Mouse (Mus musculus) heart, embryonic 10.5 days (tissue): ENCODE data around the gene Clip1. TPM values are rescaled to one million over a fixed set of nuclear protein-coding genes. Genes with fewer than 3 reads are reported as not detected.

Source experiments
- DNase-seq: peaks from one replicate; pipeline ENCODE4 v3.0.0-alpha.2; 2017; ENCODE audit warnings: low spot score
- H3K27ac ChIP-seq: fragments of 300-500 bp; sonication (generic); 2 replicates; pipeline ENCODE4 v1.5.1; 2016; ENCODE audit warnings: mild to moderate bottlenecking
- H3K27me3 ChIP-seq: fragments of 300-500 bp; sonication (generic); 2 replicates; pipeline ENCODE4 v1.6.1; 2016; ENCODE audit warnings: mild to moderate bottlenecking; ENCODE audit not compliant: poor library complexity, insufficient read depth, severe bottlenecking
- H3K36me3 ChIP-seq: fragments of 300-500 bp; sonication (generic); 2 replicates; pipeline ENCODE4 v1.6.1; 2016; ENCODE audit warnings: mild to moderate bottlenecking, moderate library complexity
- H3K4me1 ChIP-seq: fragments of 300-500 bp; sonication (generic); 2 replicates; pipeline ENCODE4 v1.6.1; 2016; ENCODE audit warnings: mild to moderate bottlenecking
- H3K4me3 ChIP-seq: fragments of 300-500 bp; sonication (generic); 2 replicates; pipeline ENCODE4 v1.5.1; 2016; ENCODE audit warnings: mild to moderate bottlenecking, moderate library complexity
- H3K9me3 ChIP-seq: fragments of 300-500 bp; sonication (generic); 2 replicates; pipeline ENCODE4 v1.6.1; 2016; ENCODE audit warnings: mild to moderate bottlenecking, moderate library complexity
- WGBS: fragments of 180-500 bp; shearing (Covaris S2); methylation state at CpG from one replicate; pipeline ENCODE4 v1.1.7; 2016; 5-methylcytosine and 5-hydroxymethylcytosine counted together
- polyA plus RNA-seq: library from polyadenylated mRNA; unstranded; fragments of >200 nt; fragmentation: Nextera tagmentation; extraction: Ambion mirVana; gene quantifications from 2 replicates; pipeline ENCODE4 v1.2.1, GENCODE M21; 2016

Clip1 gene
- polyA plus RNA-seq, 1 experiment from 2014 or later, result 49.1 TPM

DNA sequence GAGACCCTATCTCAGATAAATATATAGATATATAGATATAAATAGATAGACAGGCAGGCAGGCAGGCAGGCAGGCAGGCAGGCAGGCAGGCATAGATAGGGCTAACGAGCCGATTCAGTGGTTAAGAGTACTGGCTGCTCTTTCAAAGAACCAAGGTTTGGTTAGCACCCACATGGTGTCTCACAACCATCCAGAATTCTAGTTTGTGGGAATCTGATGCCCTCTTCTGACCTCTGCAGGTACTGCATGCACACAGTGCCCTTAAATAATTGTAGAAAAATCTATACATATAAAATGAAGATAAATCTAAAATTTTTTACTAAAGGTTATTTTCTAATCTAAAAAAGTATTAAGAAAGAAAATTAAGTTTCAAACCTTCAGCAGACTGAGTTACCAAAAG, 65.9 kb downstream of the Clip1 start:
- Histone ChIP-seq H3K4me3 (no peak overlapping the region), H3K27ac (no peak overlapping the region), H3K9me3 (no peaks in the 10 kb centered on the region), H3K36me3 (peaks cover 61% of the 10 kb centered on the region), H3K27me3 (no peaks in the 10 kb centered on the region), H3K4me1 (no peaks in the 10 kb centered on the region)
- WGBS, result 77% methylated on average over 2 of the region's 2 CpGs
- DNase-seq, result no peak

DNA sequence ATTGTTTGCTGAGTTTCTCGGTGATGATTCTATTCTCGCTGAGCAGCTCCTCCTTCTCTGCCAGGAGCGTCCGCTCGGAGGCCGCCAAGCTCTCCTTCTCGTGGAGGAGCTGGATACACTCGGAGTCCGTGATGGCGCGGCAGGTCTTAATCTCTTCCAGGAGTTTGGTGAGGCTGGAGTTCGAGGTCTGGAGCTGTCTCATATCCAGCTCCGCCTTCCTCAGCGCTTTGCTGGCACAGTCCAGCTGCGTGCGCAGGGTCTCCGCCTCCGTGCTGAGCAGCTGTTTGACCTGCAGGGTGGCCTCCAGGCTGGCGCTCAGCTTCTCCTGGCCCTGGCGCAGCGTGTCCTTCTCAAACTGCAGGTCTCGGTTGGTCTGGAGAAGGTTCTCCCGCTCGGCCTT, 70.2 kb downstream of the Clip1 start:
- H3K4me1 ChIP-seq, result no peaks in the 10 kb centered on the region
- no peak overlapping the region for H3K4me3 ChIP-seq
- H3K9me3 ChIP-seq, result no peaks in the 10 kb centered on the region
- H3K27ac ChIP-seq, result no peak overlapping the region
- WGBS, result 89% methylated on average over 24 of the region's 24 CpGs
- no peak for DNase-seq
- H3K36me3 ChIP-seq, result peaks cover 58% of the 10 kb centered on the region
- H3K27me3 ChIP-seq, result no peaks in the 10 kb centered on the region

DNA sequence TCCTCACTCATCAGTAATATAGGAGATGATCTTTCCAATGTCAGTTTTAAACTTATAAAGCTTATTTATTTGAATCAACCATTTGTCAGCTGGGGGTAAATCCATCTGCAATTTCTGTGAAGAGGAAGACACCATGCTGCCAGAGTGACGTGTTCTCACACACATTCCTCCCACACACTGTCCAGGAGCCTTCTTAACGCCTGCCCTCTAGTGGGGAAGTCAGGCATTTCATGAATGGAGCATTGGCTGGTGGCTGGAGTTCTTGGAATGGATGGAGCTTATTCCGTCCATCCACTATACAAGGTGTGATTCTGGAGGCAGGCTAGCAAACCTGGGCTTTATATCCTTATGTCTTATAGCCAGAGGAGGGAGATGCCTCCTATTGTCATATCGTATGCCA, 74.6 kb downstream of the Clip1 start:
- Histone ChIP-seq H3K4me1 (peaks cover 9% of the 10 kb centered on the region; the same call in 1 of the 2 replicates), H3K9me3 (no peaks in the 10 kb centered on the region), H3K4me3 (no peak overlapping the region), H3K36me3 (peaks cover 76% of the 10 kb centered on the region), H3K27me3 (no peaks in the 10 kb centered on the region), H3K27ac (no peak overlapping the region)
- WGBS, result 26% methylated on average over 4 of the region's 4 CpGs
- DNase-seq, result peak; percentile 86

DNA sequence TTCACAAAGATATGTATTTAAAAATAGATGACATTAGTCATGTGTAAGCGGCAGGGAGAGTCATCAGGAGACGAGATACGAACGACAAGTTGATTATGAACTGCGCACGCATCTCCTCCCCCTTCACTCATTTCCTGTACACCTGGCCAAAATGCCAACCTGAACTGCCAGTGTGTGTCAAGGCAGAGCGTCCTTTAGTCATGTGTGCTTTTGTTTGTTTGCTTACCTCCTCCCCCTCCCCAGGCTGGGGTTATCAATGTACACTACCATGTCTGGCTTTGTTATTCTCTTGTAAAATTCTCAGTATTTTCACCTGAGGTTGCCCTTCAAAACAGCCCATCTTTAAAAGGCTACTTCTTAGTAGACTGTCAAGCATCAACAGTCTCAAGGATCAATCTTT, 75.0 kb downstream of the Clip1 start:
- 97% methylated on average over 7 of the region's 7 CpGs for WGBS
- H3K27ac ChIP-seq, result no peak overlapping the region
- no peaks in the 10 kb centered on the region for H3K9me3 ChIP-seq
- peaks cover 9% of the 10 kb centered on the region; the same call in 1 of the 2 replicates for H3K4me1 ChIP-seq
- DNase-seq, result no peak
- H3K36me3 ChIP-seq, result peaks cover 72% of the 10 kb centered on the region
- H3K4me3 ChIP-seq, result no peak overlapping the region
- H3K27me3 ChIP-seq, result no peaks in the 10 kb centered on the region

DNA sequence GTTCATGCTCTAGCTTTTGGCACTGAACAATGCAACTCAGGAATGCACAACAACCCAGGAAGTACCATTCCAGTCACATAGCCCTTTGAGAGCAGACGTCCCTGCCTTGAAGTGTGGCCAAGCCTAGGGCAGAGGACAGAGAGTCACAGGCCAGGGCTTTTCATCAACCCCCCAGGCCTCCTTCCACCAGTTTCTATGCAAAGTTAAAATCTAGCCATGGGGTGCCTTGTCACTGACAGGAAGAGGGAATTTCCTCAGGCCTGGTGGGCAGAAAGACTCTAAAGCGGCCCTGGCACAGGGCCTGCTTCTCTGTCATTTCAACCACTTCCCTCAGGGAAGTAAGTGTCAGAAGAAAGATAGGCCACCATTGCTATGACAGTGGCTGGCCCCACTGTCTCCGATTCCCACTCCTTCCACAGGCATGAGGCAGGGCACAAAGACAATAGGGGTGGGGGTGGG, 77.2 kb downstream of the Clip1 start:
- peak overlapping the region; percentile 4; the same call in 1 of the 2 replicates for H3K27ac ChIP-seq
- no peak overlapping the region for H3K4me3 ChIP-seq
- WGBS, result 59% methylated on average over 3 of the region's 3 CpGs
- peaks cover 66% of the 10 kb centered on the region for H3K36me3 ChIP-seq
- DNase-seq, result no peak
- no peaks in the 10 kb centered on the region for H3K9me3 ChIP-seq
- no peaks in the 10 kb centered on the region for H3K27me3 ChIP-seq
- peaks cover 20% of the 10 kb centered on the region; the same call in 1 of the 2 replicates for H3K4me1 ChIP-seq

DNA sequence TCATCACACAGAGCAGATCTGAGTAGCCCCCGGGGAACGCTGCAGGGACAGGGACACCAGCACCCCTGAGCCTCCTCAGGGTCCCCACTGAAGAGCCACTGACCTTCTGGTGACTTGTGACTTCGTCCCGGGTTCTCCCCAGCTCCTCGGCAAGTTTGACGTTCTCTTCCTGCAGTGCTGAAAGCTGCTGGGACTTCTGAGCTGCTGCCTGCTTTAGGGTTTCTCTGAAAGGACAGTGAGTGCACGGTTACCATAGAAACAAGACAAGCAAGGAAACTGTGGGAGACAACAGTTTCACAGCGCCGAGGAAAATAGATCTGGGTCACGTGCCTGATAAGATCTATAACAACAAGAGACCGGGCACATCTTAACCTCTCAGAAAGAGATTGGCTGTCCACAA, 80.9 kb downstream of the Clip1 start:
- Histone ChIP-seq H3K4me3 (no peak overlapping the region), H3K9me3 (no peaks in the 10 kb centered on the region), H3K36me3 (peaks cover 75% of the 10 kb centered on the region), H3K27ac (no peak overlapping the region), H3K27me3 (no peaks in the 10 kb centered on the region), H3K4me1 (peaks cover 24% of the 10 kb centered on the region; the same call in 1 of the 2 replicates)
- 35% methylated on average over 11 of the region's 11 CpGs for WGBS
- DNase-seq, result no peak

DNA sequence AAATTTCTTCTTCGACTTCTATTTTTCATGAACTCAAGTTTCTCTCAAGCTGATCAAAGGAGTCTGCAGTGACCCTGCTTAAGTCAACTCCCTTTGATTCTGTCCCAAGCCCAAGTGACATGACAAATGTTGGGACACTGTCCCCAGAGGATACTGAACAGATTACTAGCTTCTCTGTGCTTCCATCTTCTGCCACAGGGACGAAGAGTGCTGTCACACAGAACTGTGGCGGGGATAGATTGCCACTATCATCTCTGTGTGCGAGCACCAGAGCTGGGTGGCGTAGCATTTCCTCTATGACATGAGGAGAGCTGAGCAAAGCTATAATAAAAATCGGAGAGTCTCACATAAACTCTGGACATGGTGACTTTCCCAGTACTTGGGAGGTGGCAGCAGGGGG, 82.2 kb downstream of the Clip1 start:
- H3K36me3 ChIP-seq, result peaks cover 66% of the 10 kb centered on the region
- peaks cover 22% of the 10 kb centered on the region; the same call in 1 of the 2 replicates for H3K4me1 ChIP-seq
- no peaks in the 10 kb centered on the region for H3K9me3 ChIP-seq
- no peak for DNase-seq
- no peak overlapping the region for H3K27ac ChIP-seq
- 75% methylated on average over 6 of the region's 6 CpGs for WGBS
- no peak overlapping the region for H3K4me3 ChIP-seq
- H3K27me3 ChIP-seq, result no peaks in the 10 kb centered on the region

DNA sequence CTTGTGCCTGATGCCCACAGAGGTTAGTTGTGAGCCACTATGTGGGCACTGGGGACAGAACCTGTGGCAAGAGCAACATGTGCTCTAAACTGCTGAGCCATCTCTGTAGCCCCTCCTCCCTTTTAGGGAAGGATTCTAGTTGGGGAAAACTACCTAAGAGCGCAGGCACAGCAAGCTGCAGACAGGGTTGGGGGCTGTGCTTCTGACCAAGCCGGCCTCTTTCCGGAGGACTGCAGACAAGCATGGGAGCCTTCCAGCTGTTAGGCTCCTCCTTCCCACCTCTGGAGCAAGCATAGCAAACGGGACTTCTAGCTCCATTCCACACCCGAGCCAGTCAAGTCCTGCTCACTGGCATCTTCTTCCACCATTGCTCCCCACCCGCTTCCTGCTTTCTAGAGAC, 85.1 kb downstream of the Clip1 start:
- H3K9me3 ChIP-seq, result no peaks in the 10 kb centered on the region
- no peak overlapping the region for H3K4me3 ChIP-seq
- peak; percentile 74 for DNase-seq
- no peaks in the 10 kb centered on the region for H3K27me3 ChIP-seq
- peaks cover 19% of the 10 kb centered on the region; the same call in 1 of the 2 replicates for H3K4me1 ChIP-seq
- peaks cover 48% of the 10 kb centered on the region for H3K36me3 ChIP-seq
- WGBS, result 36% methylated on average over 6 of the region's 6 CpGs
- no peak overlapping the region for H3K27ac ChIP-seq

DNA sequence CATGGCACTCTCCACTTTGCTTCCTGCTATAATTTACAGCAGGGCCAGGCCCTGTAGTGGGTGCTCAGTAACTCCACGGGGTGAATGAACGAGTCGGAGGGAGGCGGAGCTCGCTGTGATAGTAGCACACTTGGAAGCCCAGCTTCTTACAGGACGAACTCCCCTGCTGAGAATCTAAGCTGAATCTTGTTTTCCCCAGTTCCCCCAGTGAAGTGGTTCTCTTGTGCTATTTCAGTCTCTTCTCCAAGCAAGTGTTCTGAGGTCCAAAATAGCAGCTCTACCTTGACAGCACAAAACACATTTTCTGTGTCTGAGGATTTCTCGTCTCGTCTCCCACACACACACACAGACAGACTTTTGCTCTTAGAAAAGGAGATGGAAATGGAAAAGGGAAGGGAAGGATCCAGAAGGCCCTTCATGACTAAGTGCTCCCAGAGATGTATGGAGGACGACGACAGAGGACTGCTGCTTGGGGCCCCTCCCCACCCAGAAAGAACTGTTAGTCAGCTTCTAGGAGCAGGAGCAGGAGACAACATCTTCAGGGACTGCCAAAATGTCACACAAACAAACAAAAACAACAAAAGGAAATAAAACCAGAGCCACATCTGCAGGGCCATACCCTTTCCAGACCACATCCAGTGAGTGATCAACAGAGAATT, 90.7 kb downstream of the Clip1 start:
- Histone ChIP-seq H3K36me3 (peaks cover 35% of the 10 kb centered on the region), H3K9me3 (no peaks in the 10 kb centered on the region), H3K27ac (peak overlapping the region; percentile 42; the same call in 1 of the 2 replicates), H3K27me3 (no peaks in the 10 kb centered on the region), H3K4me3 (no peak overlapping the region), H3K4me1 (peaks cover 14% of the 10 kb centered on the region)
- WGBS, result 49% methylated on average over 10 of the region's 10 CpGs
- peak; percentile 71 for DNase-seq

DNA sequence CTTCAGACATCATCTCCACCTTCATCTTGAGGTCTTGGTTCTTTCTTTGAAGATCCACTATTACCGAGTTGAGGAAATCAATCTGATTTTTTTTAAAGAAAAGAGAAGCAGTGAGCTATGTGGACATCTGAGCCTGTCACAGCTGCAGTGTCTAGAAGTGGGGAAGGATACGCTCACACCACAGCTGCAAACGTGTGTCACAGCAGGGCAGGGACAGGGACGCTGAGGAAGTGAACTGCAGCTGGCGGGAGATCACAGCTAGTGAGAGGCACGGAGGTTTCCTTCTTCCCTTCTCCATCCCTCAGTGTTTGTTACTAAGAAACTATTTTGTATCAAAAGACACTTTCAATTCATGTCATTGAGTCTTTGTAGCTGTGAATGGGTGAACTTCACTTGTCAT, 104.4 kb downstream of the Clip1 start:
- WGBS, result 83% methylated on average over 6 of the region's 6 CpGs
- H3K9me3 ChIP-seq, result no peaks in the 10 kb centered on the region

DNA sequence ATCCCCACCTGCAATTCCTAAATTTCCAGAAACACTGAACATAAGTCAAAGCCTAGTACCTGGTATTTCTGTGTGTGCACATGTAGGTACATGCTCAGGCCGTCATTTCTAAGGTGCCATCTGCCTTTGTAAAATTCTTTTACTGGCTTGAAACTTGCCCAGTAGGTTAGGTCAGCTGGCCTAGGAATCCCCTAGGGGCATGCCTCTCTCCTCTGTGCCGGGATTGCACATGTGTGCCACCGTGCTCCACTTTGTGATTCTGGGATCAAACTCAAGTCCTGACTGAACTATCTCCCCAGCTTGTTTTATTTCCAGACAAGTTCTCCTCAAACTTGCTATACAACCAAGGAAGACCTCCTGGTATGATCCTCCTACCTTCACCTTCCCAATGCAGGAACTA, 107.7 kb downstream of the Clip1 start:
- Histone ChIP-seq H3K27ac (no peak overlapping the region), H3K4me3 (no peak overlapping the region), H3K36me3 (peaks cover 41% of the 10 kb centered on the region), H3K27me3 (no peaks in the 10 kb centered on the region), H3K9me3 (no peaks in the 10 kb centered on the region), H3K4me1 (peaks cover 7% of the 10 kb centered on the region)
- DNase-seq, result no peak
- 88% methylated on average over 3 of the region's 3 CpGs for WGBS

More for the DNA sequence above, 104.4 kb downstream of the Clip1 start:
- Histone ChIP-seq H3K27me3 (no peaks in the 10 kb centered on the region), H3K4me1 (no peaks in the 10 kb centered on the region), H3K4me3 (no peak overlapping the region), H3K27ac (no peak overlapping the region), H3K36me3 (peaks cover 64% of the 10 kb centered on the region)
- DNase-seq, result no peak

DNA sequence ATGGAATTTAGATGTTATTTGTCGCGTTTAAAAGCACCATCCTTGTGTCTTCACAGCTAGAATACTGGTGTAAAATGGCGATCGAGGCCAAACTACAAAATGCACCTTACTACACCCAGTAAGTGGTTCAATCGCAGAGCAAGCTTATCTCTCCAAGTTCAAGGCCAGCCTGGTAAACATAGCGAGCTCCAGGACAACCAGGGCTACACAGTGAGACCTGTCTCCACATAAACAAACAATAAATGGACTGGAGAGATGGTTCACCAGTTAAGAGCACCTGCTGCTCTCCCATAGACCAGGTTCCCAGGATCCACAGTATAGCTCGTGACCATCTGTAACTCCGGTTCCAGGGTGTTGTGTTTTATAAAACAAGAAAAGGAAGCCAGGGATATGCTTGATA, 111.1 kb downstream of the Clip1 start:
- peaks cover 10% of the 10 kb centered on the region for H3K4me1 ChIP-seq
- H3K27me3 ChIP-seq, result no peaks in the 10 kb centered on the region
- H3K36me3 ChIP-seq, result peaks cover 34% of the 10 kb centered on the region
- peak overlapping the region; percentile 79 for H3K4me3 ChIP-seq
- no peaks in the 10 kb centered on the region for H3K9me3 ChIP-seq
- DNase-seq, result no peak
- H3K27ac ChIP-seq, result 0 out of 2 replicates have a peak overlapping the region, but pooled peaks have one; percentile 87
- WGBS, result 58% methylated on average over 8 of the region's 8 CpGs

DNA sequence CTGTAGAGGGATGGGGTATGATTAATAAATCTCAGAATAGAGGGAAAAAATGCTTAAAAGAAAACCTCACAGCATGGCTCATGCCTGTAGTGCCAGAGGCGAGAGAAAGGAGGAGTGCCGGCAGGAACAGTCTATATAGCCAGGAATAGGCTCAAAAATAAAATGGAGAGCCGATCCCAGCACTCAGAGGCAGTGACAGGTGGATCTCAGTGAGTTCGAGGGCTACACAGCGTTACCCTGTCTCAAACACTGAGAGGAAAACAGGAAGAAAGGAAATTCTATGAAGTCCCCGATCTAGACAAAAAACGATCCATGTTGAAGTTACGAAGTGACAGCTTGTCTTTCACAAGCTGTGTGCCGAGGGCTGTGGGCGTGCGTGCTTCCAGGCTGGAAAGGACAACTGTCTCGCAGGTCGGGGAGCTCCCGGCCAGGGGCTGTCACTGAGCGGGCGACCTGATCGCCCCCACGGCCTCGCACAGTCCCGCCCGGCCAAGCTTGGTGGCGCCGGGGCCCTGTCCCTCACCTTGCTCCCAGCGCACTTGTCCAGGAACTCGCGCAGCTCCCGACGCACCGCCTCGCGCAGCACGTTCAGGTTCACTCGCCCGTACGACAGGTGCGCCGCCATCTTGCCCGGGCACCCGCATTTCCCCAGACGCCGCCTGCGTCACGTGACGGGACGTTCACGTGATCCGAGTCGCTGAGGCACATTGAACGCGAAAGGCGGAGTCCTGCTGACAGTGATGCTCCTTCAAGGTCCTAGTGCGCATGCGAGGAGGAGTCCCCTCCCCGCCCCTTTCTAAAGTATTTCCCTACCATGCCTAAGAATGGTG, 111.8 kb downstream of the Clip1 start, which contains the start of gene Vps33a:
Gene Vps33a (minus strand): TSS at position 682 of the 830 bp plus-strand sequence.
- no peaks in the 10 kb centered on the region for H3K27me3 ChIP-seq
- peaks cover 42% of the 10 kb centered on the region for H3K36me3 ChIP-seq
- peak within 1 kb of the TSS; percentile 87 for H3K27ac ChIP-seq
- no peaks in the 10 kb centered on the region for H3K9me3 ChIP-seq
- under 1% methylated on average over 54 of the region's 54 CpGs for WGBS
- peaks cover 10% of the 10 kb centered on the region for H3K4me1 ChIP-seq
- peak; percentile 98 for DNase-seq
- peak within 1 kb of the TSS; percentile 79 for H3K4me3 ChIP-seq
